Mouse (Mus musculus): ENCODE measurements at regions not wholly inside any gene's neighbourhood (a gene's known extent, or its start where the extent isn't known, plus 50 kb on each side); places are given as distances from the start of the nearest gene placed in this dataset.

DNA sequence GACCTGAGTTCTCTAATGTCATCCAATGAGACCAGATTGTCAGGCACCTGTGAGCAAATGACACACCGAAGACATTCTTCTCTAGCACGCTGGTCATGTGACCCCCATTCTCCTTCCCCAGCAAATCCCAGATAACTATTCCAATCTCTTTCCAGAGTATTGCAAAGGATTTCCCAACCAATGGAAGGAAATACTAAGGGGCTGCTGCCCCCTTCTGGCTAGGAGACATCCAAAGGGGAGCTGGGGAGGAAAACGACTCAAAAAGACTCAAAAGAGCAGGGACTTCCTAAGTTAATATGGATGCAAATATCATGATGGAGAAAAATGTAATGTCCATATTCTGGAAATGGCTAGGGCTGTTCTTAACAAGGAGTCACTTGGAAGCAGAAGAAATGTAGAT, 129.5 kb downstream of the Kcna5 start:
- Histone ChIP-seq H3K36me3 (ENCODE audit: control insufficient read depth, insufficient read depth, low read length) (no peaks in the 10 kb centered on the region), H3K27ac (ENCODE audit: low read depth, low read length) (no peak overlapping the region), H3K4me2 (replicated peaks; ENCODE audit: low read depth, low read length) (no peak overlapping the region), H3K4me3 (ENCODE audit: low read depth, low read length) (no peak overlapping the region), H3K4me1 (replicated peaks; ENCODE audit: control insufficient read depth, insufficient read depth, low read length) (no peaks in the 10 kb centered on the region), H3K27me3 (ENCODE audit: control insufficient read depth, insufficient read depth, low read length) (no peaks in the 10 kb centered on the region), H3K9me3 (ENCODE audit: control insufficient read depth, low read length) (no peaks in the 10 kb centered on the region), H3K9ac (ENCODE audit: low read depth, low read length) (no peak overlapping the region)
- WGBS, result 39% methylated on average over 3 of the region's 3 CpGs
- no peak for ATAC-seq (ENCODE audit: low FRiP score)
- peak; percentile 28 for DNase-seq (ENCODE audit: low spot score)

DNA sequence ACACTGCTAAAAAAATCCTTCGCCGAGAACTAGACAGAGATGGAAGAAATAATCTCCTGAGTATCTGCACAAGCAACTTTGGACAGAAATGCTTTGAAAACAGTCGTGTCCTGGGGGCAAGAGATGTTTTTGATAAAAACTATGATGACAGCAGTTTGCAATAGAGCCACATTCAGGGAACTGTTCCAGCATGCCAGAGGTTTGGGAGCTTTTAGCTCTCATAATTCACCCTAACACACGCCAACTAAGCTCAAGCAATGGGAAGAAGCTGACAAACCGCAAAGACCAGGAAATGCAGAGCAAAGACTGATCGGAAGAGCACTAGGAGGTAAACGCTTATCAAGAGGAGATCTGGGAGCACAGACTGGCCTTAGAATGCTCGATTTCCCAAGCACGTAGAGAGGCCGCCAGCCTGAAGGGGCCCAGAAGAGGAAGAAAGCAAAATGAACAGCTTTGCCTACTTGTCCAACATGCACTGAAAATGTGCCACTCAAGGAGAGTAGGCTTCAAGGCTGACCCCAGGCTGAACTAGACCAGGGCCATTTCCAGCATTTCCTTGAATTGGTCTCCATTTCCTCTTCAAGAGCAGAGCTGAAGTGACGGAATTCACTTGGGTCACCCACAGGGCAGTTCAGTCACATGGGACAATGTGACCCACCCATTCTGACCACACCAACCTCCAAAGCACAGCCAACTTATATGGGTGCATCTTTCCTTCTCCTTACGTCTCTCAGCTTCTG, 130.7 kb downstream of the Kcna5 start:
- no peak for DNase-seq (ENCODE audit: low spot score)
- H3K36me3 ChIP-seq (ENCODE audit: control insufficient read depth, insufficient read depth, low read length), result no peaks in the 10 kb centered on the region
- H3K27me3 ChIP-seq (ENCODE audit: control insufficient read depth, insufficient read depth, low read length), result no peaks in the 10 kb centered on the region
- H3K27ac ChIP-seq (ENCODE audit: low read depth, low read length), result no peak overlapping the region
- no peak overlapping the region for H3K4me2 ChIP-seq (replicated peaks; ENCODE audit: low read depth, low read length)
- ATAC-seq (ENCODE audit: low FRiP score), result no peak
- H3K9ac ChIP-seq (ENCODE audit: low read depth, low read length), result no peak overlapping the region
- no peaks in the 10 kb centered on the region for H3K4me1 ChIP-seq (replicated peaks; ENCODE audit: control insufficient read depth, insufficient read depth, low read length)
- H3K4me3 ChIP-seq (ENCODE audit: low read depth, low read length), result no peak overlapping the region
- H3K9me3 ChIP-seq (ENCODE audit: control insufficient read depth, low read length), result no peaks in the 10 kb centered on the region
- WGBS, result 87% methylated on average over 12 of the region's 12 CpGs

GRCm38 (mm10) chr6:126399595-126399994, 135.6 kb downstream of the Kcna5 start:
- no peaks in the 10 kb centered on the region for H3K4me1 ChIP-seq (replicated peaks; ENCODE audit: control insufficient read depth, insufficient read depth, low read length)
- H3K9me3 ChIP-seq (ENCODE audit: control insufficient read depth, low read length), result no peaks in the 10 kb centered on the region
- no peak overlapping the region for H3K27ac ChIP-seq (ENCODE audit: low read depth, low read length)
- ATAC-seq (ENCODE audit: low FRiP score) (no peak), DNase-seq (ENCODE audit: low spot score) (no peak)
- no peaks in the 10 kb centered on the region for H3K27me3 ChIP-seq (ENCODE audit: control insufficient read depth, insufficient read depth, low read length)
- no peaks in the 10 kb centered on the region for H3K36me3 ChIP-seq (ENCODE audit: control insufficient read depth, insufficient read depth, low read length)
- no peak overlapping the region for H3K4me3 ChIP-seq (ENCODE audit: low read depth, low read length)
- H3K4me2 ChIP-seq (replicated peaks; ENCODE audit: low read depth, low read length), result no peak overlapping the region
- WGBS, result 81% methylated on average over 3 of the region's 3 CpGs
- no peak overlapping the region for H3K9ac ChIP-seq (ENCODE audit: low read depth, low read length)

DNA sequence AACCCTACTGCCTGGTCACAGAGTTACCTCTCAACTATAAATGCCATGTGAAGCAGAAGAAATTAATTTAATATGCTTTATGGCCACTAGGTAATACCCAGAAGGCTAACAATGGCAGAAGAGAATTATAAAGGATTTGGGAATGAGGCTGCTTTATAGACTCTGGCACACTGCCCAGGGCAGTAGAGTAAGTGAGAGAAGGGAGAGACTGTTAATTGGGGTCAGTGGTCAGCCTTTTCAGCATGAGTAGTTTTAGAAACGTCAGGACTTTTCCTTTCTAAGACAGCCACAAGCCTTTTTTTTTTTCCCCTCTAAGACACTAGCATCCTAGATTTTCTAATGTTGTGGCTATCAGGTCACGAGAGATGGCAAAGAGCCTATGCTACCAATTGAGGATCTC, 136.6 kb downstream of the Kcna5 start:
- H3K4me2 ChIP-seq (replicated peaks; ENCODE audit: low read depth, low read length), result no peak overlapping the region
- H3K9ac ChIP-seq (ENCODE audit: low read depth, low read length), result no peak overlapping the region
- 53% methylated on average over 2 of the region's 2 CpGs for WGBS
- no peak for DNase-seq (ENCODE audit: low spot score)
- no peaks in the 10 kb centered on the region for H3K9me3 ChIP-seq (ENCODE audit: control insufficient read depth, low read length)
- H3K4me3 ChIP-seq (ENCODE audit: low read depth, low read length), result no peak overlapping the region
- no peaks in the 10 kb centered on the region for H3K27me3 ChIP-seq (ENCODE audit: control insufficient read depth, insufficient read depth, low read length)
- H3K27ac ChIP-seq (ENCODE audit: low read depth, low read length), result no peak overlapping the region
- no peak for ATAC-seq (ENCODE audit: low FRiP score)
- no peaks in the 10 kb centered on the region for H3K4me1 ChIP-seq (replicated peaks; ENCODE audit: control insufficient read depth, insufficient read depth, low read length)
- no peaks in the 10 kb centered on the region for H3K36me3 ChIP-seq (ENCODE audit: control insufficient read depth, insufficient read depth, low read length)

- 85% methylated on average over 3 of the region's 3 CpGs for WGBS
- H3K27me3 ChIP-seq (ENCODE audit: control insufficient read depth, insufficient read depth, low read length), result no peaks in the 10 kb centered on the region
- no peak overlapping the region for H3K4me3 ChIP-seq (ENCODE audit: low read depth, low read length)
- H3K36me3 ChIP-seq (ENCODE audit: control insufficient read depth, insufficient read depth, low read length), result no peaks in the 10 kb centered on the region
- H3K4me2 ChIP-seq (replicated peaks; ENCODE audit: low read depth, low read length), result no peak overlapping the region
- H3K9me3 ChIP-seq (ENCODE audit: control insufficient read depth, low read length), result no peaks in the 10 kb centered on the region
- no peaks in the 10 kb centered on the region for H3K4me1 ChIP-seq (replicated peaks; ENCODE audit: control insufficient read depth, insufficient read depth, low read length)
- H3K9ac ChIP-seq (ENCODE audit: low read depth, low read length), result no peak overlapping the region
- H3K27ac ChIP-seq (ENCODE audit: low read depth, low read length), result no peak overlapping the region
- ATAC-seq (ENCODE audit: low FRiP score) (no peak), DNase-seq (ENCODE audit: low spot score) (no peak)
Observed at GRCm38 (mm10) chr6:126395015-126395414, 140.2 kb downstream of the Kcna5 start.

- DNase-seq (ENCODE audit: low spot score), result no peak
- no peak for ATAC-seq (ENCODE audit: low FRiP score)
- 74% methylated on average over 7 of the region's 7 CpGs for WGBS
Observed at GRCm38 (mm10) chr6:126394111-126394809, 141.0 kb downstream of the Kcna5 start.

GRCm38 (mm10) chr6:126384210-126385012, 150.8 kb downstream of the Kcna5 start:
- Histone ChIP-seq H3K27me3 (ENCODE audit: control insufficient read depth, insufficient read depth, low read length) (no peaks in the 10 kb centered on the region), H3K27ac (ENCODE audit: low read depth, low read length) (no peak overlapping the region), H3K9ac (ENCODE audit: low read depth, low read length) (no peak overlapping the region), H3K9me3 (ENCODE audit: control insufficient read depth, low read length) (no peaks in the 10 kb centered on the region), H3K36me3 (ENCODE audit: control insufficient read depth, insufficient read depth, low read length) (no peaks in the 10 kb centered on the region), H3K4me1 (replicated peaks; ENCODE audit: control insufficient read depth, insufficient read depth, low read length) (no peaks in the 10 kb centered on the region), H3K4me3 (ENCODE audit: low read depth, low read length) (no peak overlapping the region), H3K4me2 (replicated peaks; ENCODE audit: low read depth, low read length) (no peak overlapping the region)
- no peak for ATAC-seq (ENCODE audit: low FRiP score)
- DNase-seq (ENCODE audit: low spot score), result no peak
- 73% methylated on average over 9 of the region's 9 CpGs for WGBS

More at GRCm38 (mm10) chr6:126394111-126394809, 141.0 kb downstream of the Kcna5 start:
- Histone ChIP-seq H3K9me3 (ENCODE audit: control insufficient read depth, low read length) (no peaks in the 10 kb centered on the region), H3K4me1 (replicated peaks; ENCODE audit: control insufficient read depth, insufficient read depth, low read length) (no peaks in the 10 kb centered on the region), H3K27me3 (ENCODE audit: control insufficient read depth, insufficient read depth, low read length) (no peaks in the 10 kb centered on the region), H3K27ac (ENCODE audit: low read depth, low read length) (no peak overlapping the region), H3K36me3 (ENCODE audit: control insufficient read depth, insufficient read depth, low read length) (no peaks in the 10 kb centered on the region), H3K4me3 (ENCODE audit: low read depth, low read length) (no peak overlapping the region), H3K4me2 (replicated peaks; ENCODE audit: low read depth, low read length) (no peak overlapping the region), H3K9ac (ENCODE audit: low read depth, low read length) (no peak overlapping the region)

- H3K36me3 ChIP-seq (ENCODE audit: control insufficient read depth, insufficient read depth, low read length), result no peaks in the 10 kb centered on the region
- WGBS, result 86% methylated on average over 4 of the region's 4 CpGs
- H3K27me3 ChIP-seq (ENCODE audit: control insufficient read depth, insufficient read depth, low read length), result no peaks in the 10 kb centered on the region
- H3K9ac ChIP-seq (ENCODE audit: low read depth, low read length), result no peak overlapping the region
- H3K4me2 ChIP-seq (replicated peaks; ENCODE audit: low read depth, low read length), result no peak overlapping the region
- H3K9me3 ChIP-seq (ENCODE audit: control insufficient read depth, low read length), result no peaks in the 10 kb centered on the region
- H3K4me3 ChIP-seq (ENCODE audit: low read depth, low read length), result no peak overlapping the region
- no peaks in the 10 kb centered on the region for H3K4me1 ChIP-seq (replicated peaks; ENCODE audit: control insufficient read depth, insufficient read depth, low read length)
- no peak overlapping the region for H3K27ac ChIP-seq (ENCODE audit: low read depth, low read length)
- no peak for ATAC-seq (ENCODE audit: low FRiP score)
- DNase-seq (ENCODE audit: low spot score), result no peak
Observed at GRCm38 (mm10) chr6:126377216-126377615, 158.0 kb downstream of the Kcna5 start.
